Mouse (Mus musculus): ENCODE results near the gene Gm6614.
"Not testable (repeated sequence)": the region's sequence is repeated elsewhere in the genome, so short reads cannot be mapped to it uniquely, and the experiment has no call there.

The Gm6614 gene

DNA sequence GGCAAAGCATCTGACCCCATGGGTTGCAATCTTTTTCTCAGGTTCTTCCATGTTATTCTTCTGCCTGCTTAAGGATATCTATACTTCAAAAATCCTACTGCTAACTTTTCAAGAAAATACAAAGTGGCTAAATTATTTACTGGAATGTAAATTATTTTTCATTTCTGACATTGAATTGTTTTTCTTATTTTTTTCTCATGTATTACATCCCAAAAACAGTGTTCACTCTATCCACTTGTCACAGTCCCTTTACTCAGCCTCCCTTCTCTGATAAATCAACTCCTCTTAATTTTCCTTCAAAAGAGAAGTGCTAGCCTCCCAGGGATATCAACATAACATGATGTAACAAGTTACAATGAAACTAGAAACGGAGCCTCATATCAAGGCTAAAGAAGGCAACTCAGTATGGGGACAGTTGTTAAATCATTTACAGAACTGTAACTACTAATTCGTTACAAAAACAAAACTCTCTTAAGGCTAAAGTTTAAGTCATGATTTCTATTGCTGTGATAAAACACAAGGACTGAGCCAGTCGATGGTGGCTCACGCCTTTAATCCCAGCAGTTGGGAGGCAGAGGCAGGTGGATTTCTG, at the start of gene Gm6614:
Gm6614 (minus strand) TSS at position 51 of the 592 bp plus-strand sequence.
- no peak for DNase-seq (ENCODE audit: low spot score in 2 of 2)

- DNase-seq (ENCODE audit: low spot score in 2 of 2): not testable (repeated sequence)
Observed at GRCm38 (mm10) chr6:142058281-142058680, 47.1 kb upstream of the Gm6614 start.

DNA sequence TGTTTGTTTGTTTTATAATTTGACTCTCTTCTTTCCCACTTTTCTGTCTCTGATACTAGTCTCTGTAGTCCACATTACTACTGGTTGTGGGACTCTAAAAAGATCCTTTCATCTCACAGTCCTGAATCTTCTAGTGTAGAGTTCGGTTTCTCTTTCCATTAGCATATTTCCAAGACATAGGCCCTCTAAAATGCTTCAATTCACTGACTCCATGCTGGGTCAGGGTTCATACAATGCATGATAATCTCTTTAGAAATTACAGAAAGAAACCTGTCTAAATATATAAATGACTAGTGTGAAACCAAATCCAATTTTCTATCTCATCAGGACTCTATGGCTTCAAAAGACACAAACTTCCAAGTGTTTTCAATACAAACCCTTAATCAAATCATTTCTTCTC, 36.5 kb upstream of the Gm6614 start:
- no peak for DNase-seq (ENCODE audit: low spot score in 2 of 2)

DNA sequence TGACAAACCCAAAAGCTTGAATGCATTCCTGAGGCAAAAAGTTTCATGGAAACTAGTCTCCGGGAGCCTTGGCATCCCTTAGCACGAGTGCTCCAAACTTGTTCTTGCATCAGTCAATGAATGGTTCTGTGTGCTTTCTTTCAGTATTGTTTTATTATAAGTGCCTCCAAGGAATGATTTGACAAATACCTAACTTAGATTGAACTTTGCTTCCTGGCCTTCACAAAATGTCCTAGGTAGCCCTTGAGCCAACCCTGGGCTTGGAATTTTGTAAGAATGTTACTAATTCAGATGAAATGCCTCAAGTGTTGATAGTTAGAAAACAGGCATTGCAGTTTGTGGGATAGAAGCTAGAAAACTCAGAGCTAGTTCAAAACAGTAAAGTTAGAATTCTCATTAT, 34.5 kb upstream of the Gm6614 start:
- DNase-seq (ENCODE audit: low spot score in 2 of 2): no peak

- DNase-seq (ENCODE audit: low spot score in 2 of 2): no peak
Observed at GRCm38 (mm10) chr6:142041896-142042295, 30.7 kb upstream of the Gm6614 start.

GRCm38 (mm10) chr6:142040306-142041175, 29.3 kb upstream of the Gm6614 start:
- DNase-seq (ENCODE audit: low spot score in 2 of 2): no peak

DNA sequence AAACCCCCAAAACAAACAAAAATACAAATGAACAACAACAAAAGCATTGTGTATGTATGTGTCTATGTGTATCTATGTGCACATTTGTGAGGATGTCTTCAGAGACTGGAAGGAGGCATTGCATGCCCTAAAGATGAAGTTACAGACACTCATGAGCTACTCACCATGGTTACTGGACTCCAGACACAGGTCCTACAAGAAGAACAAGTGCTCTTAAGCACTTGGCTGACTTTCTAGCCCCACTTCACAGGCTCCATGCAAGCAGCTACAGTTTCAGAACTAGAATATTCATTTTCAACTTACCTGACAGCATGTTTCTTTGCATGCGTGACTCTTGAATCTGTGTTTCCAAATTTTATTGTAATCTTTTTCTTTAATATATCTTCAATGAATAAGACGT, 24.6 kb upstream of the Gm6614 start:
- DNase-seq (ENCODE audit: low spot score in 2 of 2): no peak

DNA sequence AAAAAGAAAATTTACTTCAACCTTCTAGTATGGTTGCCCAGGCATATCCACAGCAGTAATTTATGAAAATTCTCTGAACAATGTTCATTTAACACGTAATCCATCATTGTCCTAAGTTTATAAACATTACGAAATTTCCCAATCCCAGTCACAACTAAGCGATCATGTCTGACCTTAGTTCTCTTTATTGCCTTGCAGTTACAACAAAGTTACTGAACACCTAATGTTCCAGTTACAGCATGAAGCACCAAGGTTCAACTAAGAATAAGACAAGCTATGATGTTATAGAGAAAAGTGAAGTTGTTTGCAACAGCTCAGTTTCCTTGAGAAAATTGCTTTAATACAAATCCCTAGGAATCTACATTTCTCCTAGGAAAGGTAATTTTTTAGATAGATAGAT, 10.5 kb upstream of the Gm6614 start:
- DNase-seq (ENCODE audit: low spot score in 2 of 2): no peak

GRCm38 (mm10) chr6:141986772-141987171, 24.4 kb downstream of the Gm6614 start:
- no peak for DNase-seq (ENCODE audit: low spot score in 2 of 2)

- no peak for DNase-seq (ENCODE audit: low spot score in 2 of 2)
Observed at GRCm38 (mm10) chr6:141984644-141985043, 26.6 kb downstream of the Gm6614 start.

DNA sequence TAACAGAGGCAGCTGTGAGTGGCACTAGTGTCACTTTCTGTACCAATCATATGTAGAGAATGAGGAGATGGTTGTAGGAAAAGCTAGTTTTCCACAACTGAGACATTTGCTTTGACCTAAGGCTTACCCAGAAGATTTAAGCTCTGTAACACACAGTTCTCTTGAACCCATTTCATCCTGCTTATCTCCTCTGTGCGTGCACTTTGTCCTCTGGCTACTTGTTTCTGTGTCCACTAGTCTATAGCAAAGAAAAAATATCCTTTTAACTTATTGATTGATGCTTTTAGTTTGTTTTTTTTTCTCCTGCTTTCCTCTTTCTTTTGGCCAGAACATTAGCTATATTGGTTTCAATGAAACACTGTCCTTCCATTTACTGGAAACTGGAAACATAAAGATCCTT, 48.8 kb downstream of the Gm6614 start:
- DNase-seq (ENCODE audit: low spot score in 2 of 2): no peak

GRCm38 (mm10) chr6:141961861-141962260, 49.4 kb downstream of the Gm6614 start:
- no peak for DNase-seq (ENCODE audit: low spot score in 2 of 2)

GRCm38 (mm10) chr6:141960482-141960881, 50.7 kb downstream of the Gm6614 start:
- no peak for DNase-seq (ENCODE audit: low spot score in 2 of 2)

- DNase-seq (ENCODE audit: low spot score in 2 of 2): no peak
Observed at GRCm38 (mm10) chr6:141946862-141947261, 64.4 kb downstream of the Gm6614 start, which contains the start of gene Slco1a1. Slco1a1 (minus strand) TSS chr6:141946962.

GRCm38 (mm10) chr6:141940451-141940850, 70.8 kb downstream of the Gm6614 start:
- DNase-seq (ENCODE audit: low spot score in 2 of 2): no peak
